Mouse (Mus musculus) MEL (cell line): Measurements from ENCODE around the gene 4930579F01Rik. TPM values are rescaled to one million over a fixed set of nuclear protein-coding genes. Genes with fewer than 3 reads are reported as not detected.

Experiments
- DNase-seq: peaks from one replicate; pipeline ENCODE4 v3.0.0; 2011; ENCODE audit warnings: low read depth, low spot score
- H3K27ac ChIP-seq: 2 replicates; pipeline ENCODE4 v1.5.1; 2012; ENCODE audit warnings: low read depth, mild to moderate bottlenecking, control low read depth, low read length, moderate library complexity; ENCODE audit not compliant: control insufficient read depth
- H3K27me3 ChIP-seq, 2 experiments: fragments of 150-350 bp in 1 of 2; sonication (generic) in 1 of 2; 2 replicates each; pipeline ENCODE4 v1.6.1; 2012; ENCODE audit warnings: low read length in 2 of 2, mild to moderate bottlenecking in 2 of 2, improper control_type of control experiment in 1 of 2, moderate library complexity in 1 of 2; ENCODE audit not compliant: insufficient read depth in 2 of 2, control insufficient read depth in 1 of 2
- H3K36me3 ChIP-seq, 2 experiments: 2 replicates each; pipeline ENCODE4 v1.6.1; 2012 to 2014; ENCODE audit warnings: low read length in 2 of 2, improper control_type of control experiment in 1 of 2, inconsistent platforms in 1 of 2, mild to moderate bottlenecking in 1 of 2; ENCODE audit not compliant: insufficient read depth in 2 of 2, control insufficient read depth in 1 of 2
- H3K4me1 ChIP-seq, 2 experiments: fragments of 150-350 bp in 1 of 2; sonication (generic) in 1 of 2; 2 replicates each; pipeline ENCODE4 v1.6.1; 2012; ENCODE audit warnings: low read length in 2 of 2, improper control_type of control experiment in 1 of 2, mild to moderate bottlenecking in 1 of 2; ENCODE audit not compliant: insufficient read depth in 2 of 2, control insufficient read depth in 1 of 2
- H3K4me3 ChIP-seq, 2 experiments: fragments of 150-350 bp in 1 of 2; sonication (generic) in 1 of 2; 2 replicates each; pipeline ENCODE4 v1.5.1; 2012; ENCODE audit warnings: low read depth in 2 of 2, low read length in 2 of 2, mild to moderate bottlenecking in 2 of 2, moderate library complexity in 2 of 2, control low read depth in 1 of 2, improper control_type of control experiment in 1 of 2; ENCODE audit not compliant: control insufficient read depth in 1 of 2, insufficient read depth in 1 of 2
- H3K79me2 ChIP-seq: 2 replicates; pipeline ENCODE4 v1.6.1; 2012; ENCODE audit warnings: mild to moderate bottlenecking, low read length, moderate library complexity; ENCODE audit not compliant: control insufficient read depth, poor library complexity, insufficient read depth
- H3K9ac ChIP-seq: 2 replicates; pipeline ENCODE4 v1.6.1; 2012; ENCODE audit warnings: low read depth, mild to moderate bottlenecking, control low read depth, low read length, moderate library complexity; ENCODE audit not compliant: control insufficient read depth, poor library complexity, severe bottlenecking
- H3K9me3 ChIP-seq: fragments of 150-350 bp; sonication (generic); replicated peaks from 2 replicates; pipeline ENCODE4 v1.6.1; 2012; ENCODE audit warnings: mild to moderate bottlenecking, low read length, improper control_type of control experiment, moderate library complexity; ENCODE audit not compliant: insufficient read depth
- BHLHE40 ChIP-seq: IDR thresholded peaks from 2 replicates; pipeline ENCODE4 v1.6.1; 2012; ENCODE audit warnings: low read depth, mild to moderate bottlenecking, inconsistent platforms, low read length, improper control_type of control experiment, borderline replicate concordance
- CHD1 ChIP-seq: IDR thresholded peaks from 2 replicates; pipeline ENCODE4 v1.6.1; 2012; ENCODE audit warnings: low read depth, mild to moderate bottlenecking, inconsistent platforms, low read length, improper control_type of control experiment
- CTCF ChIP-seq, 3 experiments: IDR thresholded peaks in 2 of 3; conservative IDR thresholded peaks in 1 of 3; 2 replicates each; pipeline ENCODE4 v1.5.1; 2011 to 2012; ENCODE audit warnings: low read length in 3 of 3, low read depth in 2 of 3, mild to moderate bottlenecking in 2 of 3, improper control_type of control experiment in 1 of 3, inconsistent platforms in 1 of 3, mixed read lengths in 1 of 3, moderate library complexity in 1 of 3; ENCODE audit not compliant: control insufficient read depth in 1 of 3, insufficient read depth in 1 of 3, poor library complexity in 1 of 3, severe bottlenecking in 1 of 3
- ELF1 ChIP-seq: IDR thresholded peaks from 2 replicates; pipeline ENCODE4 v1.6.1; 2014; ENCODE audit warnings: low read depth, mild to moderate bottlenecking, inconsistent platforms, low read length, improper control_type of control experiment, moderate library complexity
- ETS1 ChIP-seq: IDR thresholded peaks from 2 replicates; pipeline ENCODE4 v1.6.1; 2012; ENCODE audit warnings: low read depth, mild to moderate bottlenecking, inconsistent platforms, low read length, improper control_type of control experiment, moderate library complexity
- GABPA ChIP-seq: IDR thresholded peaks from 2 replicates; pipeline ENCODE4 v1.6.1; 2012; ENCODE audit warnings: low read depth, mild to moderate bottlenecking, inconsistent platforms, low read length, improper control_type of control experiment, moderate library complexity
- JUND ChIP-seq: IDR thresholded peaks from 2 replicates; pipeline ENCODE4 v1.6.1; 2011; ENCODE audit warnings: low read depth, mild to moderate bottlenecking, improper control_type of control experiment, low read length
- KAT2A ChIP-seq: conservative IDR thresholded peaks from 2 replicates; pipeline ENCODE4 v1.6.1; 2012; ENCODE audit warnings: low read depth, low read length, improper control_type of control experiment, inconsistent platforms
- MEF2A ChIP-seq: IDR thresholded peaks from 2 replicates; pipeline ENCODE4 v1.6.1; 2014; ENCODE audit warnings: low read depth, mild to moderate bottlenecking, inconsistent platforms, low read length, improper control_type of control experiment; ENCODE audit not compliant: poor library complexity, insufficient replicate concordance, severe bottlenecking; ENCODE audit errors: extremely low read depth
- MYB ChIP-seq: IDR thresholded peaks from 2 replicates; pipeline ENCODE4 v1.6.1; 2011; ENCODE audit warnings: mild to moderate bottlenecking, low read depth, low read length, improper control_type of control experiment
- POLR2A ChIP-seq, 2 experiments: IDR thresholded peaks; 2 replicates each; pipeline ENCODE4 v1.6.1; 2011 to 2012; ENCODE audit warnings: low read length in 2 of 2, mild to moderate bottlenecking in 2 of 2, control low read depth in 1 of 2, improper control_type of control experiment in 1 of 2, low read depth in 1 of 2, moderate library complexity in 1 of 2; ENCODE audit not compliant: control insufficient read depth in 1 of 2, insufficient read depth in 1 of 2, poor library complexity in 1 of 2
- POLR2AphosphoS2 ChIP-seq: IDR thresholded peaks from 2 replicates; pipeline ENCODE4 v1.6.1; 2011; ENCODE audit warnings: low read length, improper control_type of control experiment
- POLR2AphosphoS5 ChIP-seq: IDR thresholded peaks from 2 replicates; pipeline ENCODE4 v1.6.1; 2012; ENCODE audit warnings: low read depth, borderline replicate concordance, mild to moderate bottlenecking, inconsistent platforms, low read length, moderate library complexity, mixed read lengths
- SMC3 ChIP-seq: IDR thresholded peaks from 2 replicates; pipeline ENCODE4 v1.6.1; 2011; ENCODE audit warnings: low read depth, low read length, improper control_type of control experiment
- TAL1 ChIP-seq: IDR thresholded peaks from 2 replicates; pipeline ENCODE4 v1.6.1; 2012; ENCODE audit warnings: mild to moderate bottlenecking, inconsistent platforms, low read length, moderate library complexity, mixed read lengths
- ZMIZ1 ChIP-seq: IDR thresholded peaks from 2 replicates; pipeline ENCODE4 v1.6.1; 2012; ENCODE audit warnings: low read depth, mild to moderate bottlenecking, inconsistent platforms, low read length, improper control_type of control experiment, moderate library complexity
- ZNF384 ChIP-seq: IDR thresholded peaks from 2 replicates; pipeline ENCODE4 v1.6.1; 2012; ENCODE audit warnings: low read depth, mild to moderate bottlenecking, inconsistent platforms, low read length, improper control_type of control experiment
- polyA plus RNA-seq, 2 experiments: library from polyadenylated mRNA; stranded (reverse) in 1 of 2; unstranded in 1 of 2; fragments of >175 nt in 1 of 2; fragments of >200 nt in 1 of 2; gene quantifications; 2 replicates each; pipeline versions ENCODE4 v1.2.1 to v1.2.4; 2012; ENCODE audit warnings: low replicate concordance in 2 of 2, low read depth in 1 of 2; ENCODE audit not compliant: insufficient read length in 2 of 2, insufficient read depth in 1 of 2, missing spikeins in 1 of 2
- total RNA-seq: library from RNA; depleted of rRNA; stranded (reverse); fragments of 300-350 nt; gene quantifications from 2 replicates; pipeline ENCODE4 v1.2.3, GENCODE M21; 2012

4930579F01Rik gene
- total and polyA plus RNA-seq, 3 experiments: not detected

GRCm38 (mm10) chr3:138208821-138209220 is 15.2 kb upstream of the 4930579F01Rik start:
- Histone ChIP-seq H3K79me2 (no peaks in the 10 kb centered on the region), H3K9me3 (no peaks in the 10 kb centered on the region), H3K4me3 (no peak overlapping the region), H3K9ac (no peak overlapping the region), H3K4me1 (0 out of 4 replicates have a peak, but pooled peaks cover 0 to 4% of the 10 kb centered on the region in 2 experiments)
- DNase-seq: no peak
- TF ChIP-seq TAL1 (no peak), MEF2A (no peak), CTCF (IDR thresholded peaks at IDR 0.05 in 2 of 3, conservative IDR thresholded peaks at IDR 0.05 in 1 of 3; ENCODE audit: control insufficient read depth in 1 of 3, insufficient read depth in 1 of 3, low read depth in 2 of 3, low read length in 3 of 3, poor library complexity in 1 of 3, severe bottlenecking in 1 of 3) (no peak), ETS1 (no peak), GABPA (no peak), POLR2AphosphoS5 (no peak), POLR2AphosphoS2 (no peak), MYB (no peak), BHLHE40 (no peak), JUND (no peak), ELF1 (no peak)
- TF ChIP-seq, all 39 proteins: peak for 0
- Histone ChIP-seq H3K36me3 (no peaks in the 10 kb centered on the region), H3K27ac (no peak overlapping the region), H3K27me3 (peaks cover 0 to under 1% of the 10 kb centered on the region in 2 experiments; a peak in 2 of 4 replicates)

- no peak for DNase-seq
- Histone ChIP-seq H3K4me1 (no peaks in the 10 kb centered on the region), H3K36me3 (no peaks in the 10 kb centered on the region), H3K9me3 (no peaks in the 10 kb centered on the region), H3K4me3 (no peak overlapping the region), H3K27me3 (peaks cover under 1 to 3% of the 10 kb centered on the region in 2 experiments; a peak in 3 of 4 replicates), H3K79me2 (no peaks in the 10 kb centered on the region), H3K9ac (no peak overlapping the region), H3K27ac (no peak overlapping the region)
- TF ChIP-seq ZNF384: no peak
- TF ChIP-seq ELF1: no peak
- no peak for TF ChIP-seq SMC3
- no peak for TF ChIP-seq CHD1
- TF ChIP-seq MEF2A: no peak
- TF ChIP-seq KAT2A: no peak
- TF ChIP-seq POLR2A (IDR thresholded peaks at IDR 0.05; ENCODE audit: control insufficient read depth in 1 of 2, insufficient read depth in 1 of 2, low read depth in 1 of 2, low read length in 2 of 2, poor library complexity in 1 of 2): no peak
- no peak for TF ChIP-seq ZMIZ1
- no peak for TF ChIP-seq MYB
These were observed 5.1 kb upstream of the 4930579F01Rik start for GRCm38 (mm10) chr3:138198722-138199068.
